Mouse (Mus musculus) forebrain, embryonic 16.5 days (tissue): Measurements from ENCODE around the gene Sema5b. TPM values are rescaled to one million over a fixed set of nuclear protein-coding genes. Genes with fewer than 3 reads are reported as not detected.

Experiments
- ATAC-seq: fragments of 200-750 bp; cut with Nextera tagmentation; 2 replicates; pipeline ENCODE4 v1.8.0; 2017; ENCODE audit warnings: mild to moderate bottlenecking, moderate library complexity
- H3K27ac ChIP-seq: fragments of 300-500 bp; sonication (generic); 2 replicates; pipeline ENCODE4 v1.5.1; 2014; ENCODE audit warnings: low read length, control low read depth
- H3K27me3 ChIP-seq: fragments of 300-500 bp; sonication (generic); replicated peaks from 2 replicates; pipeline ENCODE4 v1.6.1; 2014; ENCODE audit warnings: low read length; ENCODE audit not compliant: control insufficient read depth, insufficient read depth
- H3K36me3 ChIP-seq: fragments of 300-500 bp; sonication (generic); 2 replicates; pipeline ENCODE4 v1.6.1; 2014; ENCODE audit not compliant: control insufficient read depth, insufficient read depth
- H3K4me1 ChIP-seq: fragments of 300-500 bp; sonication (generic); replicated peaks from 2 replicates; pipeline ENCODE4 v1.6.1; 2014; ENCODE audit warnings: low read length; ENCODE audit not compliant: control insufficient read depth, insufficient read depth
- H3K4me2 ChIP-seq: fragments of 300-500 bp; sonication (generic); 2 replicates; pipeline ENCODE4 v1.6.1; 2014; ENCODE audit warnings: mild to moderate bottlenecking, low read length, control low read depth
- H3K4me3 ChIP-seq: fragments of 300-500 bp; sonication (generic); replicated peaks from 2 replicates; pipeline ENCODE4 v1.5.1; 2014; ENCODE audit warnings: mild to moderate bottlenecking, low read length, control low read depth
- H3K9ac ChIP-seq: fragments of 300-500 bp; sonication (generic); replicated peaks from 2 replicates; pipeline ENCODE4 v1.6.1; 2014; ENCODE audit warnings: low read depth, low read length, control low read depth
- H3K9me3 ChIP-seq: fragments of 300-500 bp; sonication (generic); 2 replicates; pipeline ENCODE4 v1.6.1; 2016; ENCODE audit warnings: low read length; ENCODE audit not compliant: control insufficient read depth
- WGBS: fragments of 180-500 bp; shearing (Covaris S2); extraction: QIAGEN DNeasy Blood & Tissue Kit; methylation state at CpG from one replicate; pipeline ENCODE4 v1.1.7; 2014; 5-methylcytosine and 5-hydroxymethylcytosine counted together
- polyA plus RNA-seq: library from polyadenylated mRNA; unstranded; fragments of >200 nt; fragmentation: Nextera tagmentation; extraction: Ambion mirVana; gene quantifications from 2 replicates; pipeline ENCODE4 v1.2.1, GENCODE M21; 2015

The Sema5b gene
- polyA plus RNA-seq, 1 experiment from 2014 or later: 30.1 TPM

- no peak overlapping the region for H3K4me2 ChIP-seq
- no peaks in the 10 kb centered on the region for H3K27me3 ChIP-seq
- no peak overlapping the region for H3K4me3 ChIP-seq
- H3K36me3 ChIP-seq: no peaks in the 10 kb centered on the region
- 58% methylated on average over 23 of the region's 23 CpGs for WGBS
- no peaks in the 10 kb centered on the region for H3K9me3 ChIP-seq
- H3K4me1 ChIP-seq: peaks cover 4% of the 10 kb centered on the region
- ATAC-seq: no peak
- H3K27ac ChIP-seq: no peak overlapping the region
- H3K9ac ChIP-seq: 0 out of 2 replicates have a peak overlapping the region, but pooled peaks have one; percentile 22
Measured at GRCm38 (mm10) chr16:35517976-35518951, 22.7 kb upstream of the Sema5b start.

DNA sequence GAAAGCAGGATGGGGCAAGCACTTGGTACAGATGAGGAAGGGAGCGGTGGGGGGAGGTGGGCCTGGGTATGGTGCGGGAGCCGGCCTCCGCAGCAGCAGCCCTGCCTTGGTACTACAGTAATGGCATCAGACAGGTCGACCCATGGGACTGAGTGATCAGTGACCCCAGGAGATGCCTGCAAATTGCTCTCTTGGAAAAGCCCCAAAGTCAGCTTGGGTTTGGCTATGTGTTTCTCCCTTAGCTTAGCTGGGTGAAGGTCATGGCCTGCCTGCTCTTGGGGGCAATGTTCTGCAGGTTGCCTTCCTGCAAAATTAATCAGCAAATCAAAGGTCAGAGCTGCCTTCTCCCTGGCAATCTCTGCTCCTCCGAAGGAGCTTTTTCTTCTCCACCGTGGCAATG is 21.7 kb upstream of the Sema5b start:
- no peak for ATAC-seq
- H3K27ac ChIP-seq: no peak overlapping the region
- WGBS: 71% methylated on average over 7 of the region's 7 CpGs

DNA sequence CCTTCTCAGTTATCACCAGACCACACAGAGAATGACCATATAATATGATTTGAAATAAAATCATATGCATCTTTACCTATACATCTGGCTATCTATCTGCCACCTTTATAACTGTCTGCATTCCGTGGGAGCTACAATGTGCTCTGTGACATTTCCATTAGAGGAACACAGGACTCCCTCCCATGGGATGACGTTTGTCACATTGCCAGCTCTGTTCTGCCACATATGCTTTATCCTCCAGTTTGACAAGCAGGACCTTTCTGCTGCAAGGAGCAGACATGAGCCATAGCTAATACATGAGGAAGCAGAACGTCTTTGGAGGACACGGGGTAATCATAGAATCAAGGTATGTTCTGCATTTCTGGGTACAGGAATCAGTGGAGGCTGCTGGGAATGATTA is 16.7 kb upstream of the Sema5b start:
- Histone ChIP-seq H3K9ac (no peak overlapping the region), H3K36me3 (no peaks in the 10 kb centered on the region), H3K4me1 (no peaks in the 10 kb centered on the region), H3K4me2 (no peak overlapping the region), H3K4me3 (no peak overlapping the region), H3K27ac (no peak overlapping the region), H3K27me3 (no peaks in the 10 kb centered on the region), H3K9me3 (no peaks in the 10 kb centered on the region)
- no peak for ATAC-seq
- 82% methylated on average over 4 of the region's 4 CpGs for WGBS

More for the DNA sequence above, 21.7 kb upstream of the Sema5b start:
- Histone ChIP-seq H3K4me2 (no peak overlapping the region), H3K9me3 (no peaks in the 10 kb centered on the region), H3K4me1 (peaks cover 4% of the 10 kb centered on the region), H3K9ac (no peak overlapping the region), H3K36me3 (no peaks in the 10 kb centered on the region), H3K4me3 (no peak overlapping the region), H3K27me3 (no peaks in the 10 kb centered on the region)

DNA sequence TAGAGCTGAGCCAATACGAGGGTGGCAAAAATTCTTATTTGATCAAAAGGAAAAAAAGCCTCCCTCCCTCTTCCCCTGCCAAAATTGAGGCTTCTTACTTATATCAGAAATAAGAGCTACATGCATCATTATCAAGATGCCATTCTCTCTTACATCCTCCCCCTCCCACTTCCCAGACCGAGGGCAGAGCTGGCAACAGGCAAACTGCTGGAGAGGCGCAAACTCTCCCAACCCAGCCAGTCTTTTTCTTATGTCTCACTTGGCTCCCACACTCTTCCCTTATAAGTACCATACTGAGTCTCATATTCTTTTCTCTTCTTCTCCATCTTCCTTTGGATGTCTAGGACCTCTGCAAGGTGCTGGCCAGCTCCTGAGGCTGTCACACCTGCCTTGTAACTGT is 6.3 kb upstream of the Sema5b start:
- Histone ChIP-seq H3K27ac (no peak overlapping the region), H3K4me3 (no peak overlapping the region), H3K4me2 (no peak overlapping the region), H3K4me1 (peaks cover 5% of the 10 kb centered on the region; the same call in 1 of the 2 replicates), H3K27me3 (no peaks in the 10 kb centered on the region), H3K36me3 (no peaks in the 10 kb centered on the region), H3K9ac (no peak overlapping the region), H3K9me3 (no peaks in the 10 kb centered on the region)
- WGBS: 68% methylated on average over 3 of the region's 3 CpGs
- no peak for ATAC-seq

DNA sequence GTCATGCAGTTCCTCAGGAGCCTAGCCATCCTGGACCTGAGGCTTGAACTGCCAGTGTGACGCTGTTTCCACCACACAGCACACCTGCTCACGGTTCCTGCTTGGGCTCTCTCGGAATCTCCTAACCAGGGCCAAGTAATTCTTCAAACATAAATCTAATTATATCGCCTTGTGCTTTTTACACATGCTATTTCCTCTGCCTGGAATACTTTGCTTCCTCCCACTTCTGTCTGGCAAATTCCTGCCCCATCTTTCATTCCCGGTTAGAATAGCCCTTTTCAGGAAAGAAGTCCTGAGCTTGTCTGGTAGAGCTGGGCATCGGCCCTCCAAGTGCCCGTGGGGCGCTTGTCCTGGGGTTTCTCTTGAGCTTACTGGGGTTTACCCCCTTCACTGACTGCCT is 3.3 kb upstream of the Sema5b start:
- 86% methylated on average over 8 of the region's 8 CpGs for WGBS
- ATAC-seq: no peak

DNA sequence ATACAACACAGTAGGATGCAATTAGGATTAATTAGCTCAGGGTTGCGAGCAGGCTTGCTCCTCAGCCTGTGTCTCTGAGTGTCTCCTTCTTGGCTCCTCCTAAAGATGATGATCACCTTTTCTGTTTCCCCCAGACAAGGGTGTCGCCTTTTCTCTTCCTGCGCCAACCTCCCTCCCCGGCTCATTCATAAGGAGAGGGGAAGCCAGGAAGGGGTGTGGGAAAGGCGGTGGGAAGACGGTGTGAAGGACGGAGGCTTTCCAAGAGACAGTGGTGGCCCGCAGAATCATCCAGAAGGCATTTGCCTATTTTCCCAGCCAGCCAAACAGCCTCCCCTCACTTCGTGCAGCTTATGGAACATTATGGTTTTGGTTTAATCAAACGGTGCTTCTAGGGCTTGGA is 1.9 kb upstream of the Sema5b start:
- no peak overlapping the region for H3K27ac ChIP-seq
- WGBS: 24% methylated on average over 10 of the region's 10 CpGs
- H3K4me3 ChIP-seq: no peak overlapping the region
- no peaks in the 10 kb centered on the region for H3K9me3 ChIP-seq
- no peaks in the 10 kb centered on the region for H3K36me3 ChIP-seq
- H3K9ac ChIP-seq: no peak overlapping the region
- H3K27me3 ChIP-seq: no peaks in the 10 kb centered on the region
- no peak overlapping the region for H3K4me2 ChIP-seq
- peaks cover 26% of the 10 kb centered on the region for H3K4me1 ChIP-seq
- ATAC-seq: no peak

More for the DNA sequence above, 3.3 kb upstream of the Sema5b start:
- no peak overlapping the region for H3K4me3 ChIP-seq
- peaks cover 18% of the 10 kb centered on the region for H3K4me1 ChIP-seq
- H3K4me2 ChIP-seq: no peak overlapping the region
- H3K9me3 ChIP-seq: no peaks in the 10 kb centered on the region
- H3K36me3 ChIP-seq: no peaks in the 10 kb centered on the region
- H3K27me3 ChIP-seq: no peaks in the 10 kb centered on the region
- no peak overlapping the region for H3K9ac ChIP-seq
- no peak overlapping the region for H3K27ac ChIP-seq

DNA sequence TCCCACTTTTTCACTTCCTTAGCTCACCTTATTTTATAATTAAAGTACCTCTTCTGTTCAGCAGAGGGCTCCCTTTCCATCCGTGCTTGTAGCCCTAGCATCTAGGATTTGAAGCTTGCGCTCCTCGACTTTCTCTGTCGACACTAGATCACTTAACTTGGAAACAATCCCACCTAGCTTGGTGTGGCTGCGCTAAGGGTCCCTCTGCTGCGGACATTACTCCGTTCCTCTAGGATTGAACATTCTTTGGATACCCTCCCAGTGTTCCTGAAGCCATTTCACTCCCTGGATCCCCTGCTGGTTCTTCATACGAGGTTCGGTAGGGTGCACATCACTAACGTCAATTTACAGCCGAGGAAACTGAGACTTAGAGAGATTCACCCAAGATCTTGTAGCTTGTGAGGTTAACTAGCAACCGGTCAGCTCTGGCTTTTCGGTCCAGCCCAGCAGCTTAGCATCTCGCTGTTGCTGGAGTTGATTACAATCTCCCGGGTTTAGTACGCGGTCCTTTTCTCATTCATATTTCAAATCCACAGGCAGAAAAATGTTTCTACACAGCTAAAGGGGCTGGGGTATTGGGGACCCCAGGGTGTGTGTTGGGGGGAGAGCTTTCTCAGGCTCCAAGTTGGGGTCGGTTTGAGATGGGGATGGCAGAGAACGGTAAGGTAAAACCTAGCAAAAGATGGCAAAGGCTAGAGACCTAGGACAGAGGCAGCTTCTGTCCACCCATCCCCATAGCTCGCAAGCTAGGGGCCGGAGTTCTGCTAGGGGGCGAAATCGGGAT is 420 bp upstream of the Sema5b start:
- H3K4me3 ChIP-seq: peak overlapping the region; percentile 83
- peak overlapping the region; percentile 76 for H3K27ac ChIP-seq
- ATAC-seq: peak; percentile 34
- peak overlapping the region; percentile 91 for H3K9ac ChIP-seq
- peak overlapping the region; percentile 94 for H3K4me2 ChIP-seq
- under 1% methylated on average over 23 of the region's 23 CpGs for WGBS
- H3K36me3 ChIP-seq: no peaks in the 10 kb centered on the region
- peaks cover 26% of the 10 kb centered on the region for H3K4me1 ChIP-seq
- H3K27me3 ChIP-seq: no peaks in the 10 kb centered on the region
- no peaks in the 10 kb centered on the region for H3K9me3 ChIP-seq

- H3K27ac ChIP-seq: peak overlapping the region; percentile 76
- peak overlapping the region; percentile 83 for H3K4me3 ChIP-seq
- peaks cover 26% of the 10 kb centered on the region for H3K4me1 ChIP-seq
- peak overlapping the region; percentile 91 for H3K9ac ChIP-seq
- peak; percentile 49 for ATAC-seq
- H3K9me3 ChIP-seq: no peaks in the 10 kb centered on the region
- H3K36me3 ChIP-seq: no peaks in the 10 kb centered on the region
- no peaks in the 10 kb centered on the region for H3K27me3 ChIP-seq
- WGBS: under 1% methylated on average over 53 of the region's 54 CpGs
- H3K4me2 ChIP-seq: peak overlapping the region; percentile 94
Measured at GRCm38 (mm10) chr16:35541661-35542420, 896 bp downstream of the Sema5b start.
